Mouse (Mus musculus): Measurements from ENCODE around the gene Pdrg1. TPM values are rescaled to one million over a fixed set of nuclear protein-coding genes. Genes with fewer than 3 reads are reported as not detected.

Gene Pdrg1
- total RNA-seq, 4 experiments from 2014 or later: 129 to 141 (median 136) TPM

Other genes with a start within 250 kb of the Pdrg1 start
- gene Bcl2l1, start 183.7 kb downstream of the Pdrg1 start, total RNA-seq (2022): 10 to 100 TPM; 46.9 to 66.6 (median 51.4) TPM
- 1 to 10 TPM in 2 of 4 experiments, under 1 TPM in 2; 0.65 to 1.4 (median 0.91) TPM for gene Tpx2, start 167.5 kb downstream of the Pdrg1 start, total RNA-seq (2022)
- under 1 TPM; 0.17 to 0.44 (median 0.31) TPM for gene Mylk2, start 104.1 kb downstream of the Pdrg1 start, total RNA-seq (2022)
- gene Foxs1, start 82.2 kb downstream of the Pdrg1 start, total RNA-seq (2022): 1 to 10 TPM; 1.6 to 2.7 (median 2.1) TPM
- gene Dusp15, start 63.7 kb downstream of the Pdrg1 start, total RNA-seq (2022): not detected
- gene Ttll9, start 52.9 kb downstream of the Pdrg1 start, total RNA-seq (2022): not detected
- gene Xkr7, start 16.4 kb upstream of the Pdrg1 start, total RNA-seq (2022): not detected
- 10 to 100 TPM; 12.9 to 21.5 (median 13.8) TPM for gene Ccm2l, start 50.5 kb upstream of the Pdrg1 start, total RNA-seq (2022)
- 1 to 10 TPM in 2 of 4 experiments, under 1 TPM in 2; 0.72 to 1.2 (median 0.95) TPM for gene Hck, start 93.0 kb upstream of the Pdrg1 start, total RNA-seq (2022)
- 10 to 100 TPM; 41.9 to 50.0 (median 45.1) TPM for gene Tm9sf4, start 145.9 kb upstream of the Pdrg1 start, total RNA-seq (2022)
- gene Tspyl3, start 210.0 kb upstream of the Pdrg1 start, total RNA-seq (2022): 1 to 10 TPM in 3 of 4 experiments, under 1 TPM in 1; 0.90 to 1.5 (median 1.0) TPM
- gene Plagl2, start 226.0 kb upstream of the Pdrg1 start, total RNA-seq (2022): 1 to 10 TPM; 3.6 to 4.3 (median 4.0) TPM
- gene Pofut1, start 226.1 kb upstream of the Pdrg1 start, total RNA-seq (2022): 10 to 100 TPM; 10.6 to 14.9 (median 13.5) TPM